Mouse (Mus musculus) lung, postnatal 4 days (tissue): Measurements from ENCODE around the gene Plekho1.
A peak's percentile ranks its signal among the peaks of the same experiment; 100 is the strongest.
"Not testable (repeated sequence)": the region's sequence is repeated elsewhere in the genome, so short reads cannot be mapped to it uniquely, and the experiment has no call there.

Experiments used
- DNase-seq, 2 experiments: peaks; one replicate each; pipeline ENCODE4 v3.0.0; 2021

Gene Plekho1

GRCm38 (mm10) chr3:95995802-95996428, at the start of gene Plekho1:
TSS of gene Plekho1 (minus strand) at chr3:95996001.
- peak; percentile 77 to 83 for DNase-seq

DNA sequence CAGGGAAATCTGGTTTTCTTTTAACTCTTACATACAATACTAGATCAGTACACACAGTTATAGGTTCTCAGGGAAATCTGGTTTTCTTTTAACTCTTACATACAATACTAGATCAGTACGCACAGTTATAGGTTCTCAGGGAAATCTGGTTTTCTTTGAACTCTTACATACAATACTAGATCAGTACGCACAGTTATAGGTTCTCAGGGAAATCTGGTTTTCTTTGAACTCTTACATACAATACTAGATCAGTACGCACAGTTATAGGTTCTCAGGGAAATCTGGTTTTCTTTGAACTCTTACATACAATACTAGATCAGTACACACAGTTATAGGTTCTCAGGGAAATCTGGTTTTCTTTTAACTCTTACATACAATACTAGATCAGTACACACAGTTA, 48.8 kb upstream of the Plekho1 start:
- DNase-seq: not testable (repeated sequence)

- DNase-seq: no peak
Measured at GRCm38 (mm10) chr3:96043104-96043503, 47.3 kb upstream of the Plekho1 start.

- no peak for DNase-seq
Measured at GRCm38 (mm10) chr3:96041079-96041478, 45.3 kb upstream of the Plekho1 start.

DNA sequence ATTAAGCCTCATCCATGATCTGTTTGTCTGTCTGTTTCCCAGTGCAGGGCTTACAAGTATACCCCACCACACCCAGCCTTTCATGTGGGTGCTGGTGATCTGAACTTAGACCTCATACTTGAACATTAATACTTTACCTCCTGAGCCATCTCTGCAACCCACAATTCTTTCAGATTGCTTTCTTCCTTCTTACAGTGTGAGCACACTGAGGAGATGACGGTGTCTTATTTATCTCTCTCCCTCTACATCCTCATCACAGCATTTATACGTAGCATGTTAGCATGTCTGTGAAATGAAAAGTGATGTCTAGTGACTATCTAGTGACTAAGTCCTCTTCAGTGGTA, 44.8 kb upstream of the Plekho1 start:
- DNase-seq: no peak

DNA sequence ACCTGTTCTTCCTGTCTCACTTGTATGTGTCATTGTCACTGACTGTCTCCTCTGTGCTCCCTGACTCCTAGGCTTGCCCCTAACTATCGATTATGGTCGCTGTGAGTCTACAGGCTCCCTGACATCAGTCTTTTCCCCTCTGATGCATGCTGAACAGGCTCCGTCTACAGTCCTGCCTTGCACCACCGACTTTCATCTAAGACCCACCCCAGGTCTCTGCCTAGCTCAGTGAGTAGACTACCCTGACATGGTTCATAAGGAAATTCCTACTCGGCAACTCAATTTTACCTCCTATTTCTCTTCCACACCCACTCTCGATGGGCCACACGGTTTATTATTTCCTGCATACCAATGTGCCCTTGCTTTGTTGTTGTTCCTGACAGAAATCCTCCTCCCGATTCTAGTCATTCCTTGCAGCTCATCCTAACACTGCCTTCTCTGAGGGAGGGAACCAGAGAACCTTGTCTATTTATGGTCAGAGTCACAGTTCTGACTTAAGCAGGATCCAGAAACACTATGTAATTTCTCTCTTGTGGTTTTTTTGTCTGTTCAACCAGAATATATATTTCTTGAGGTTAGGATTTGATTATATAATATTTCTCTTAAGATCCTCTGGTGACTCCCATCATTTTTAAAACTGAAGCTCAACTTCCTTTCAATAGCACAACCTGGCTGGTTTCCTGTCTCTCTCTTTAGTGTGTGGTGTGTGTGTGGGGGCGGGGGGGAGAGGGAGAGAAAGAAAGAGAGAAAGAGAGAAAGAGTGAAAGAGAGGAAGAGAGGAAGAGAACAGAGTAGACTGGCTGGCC, 44.3 kb upstream of the Plekho1 start:
- no peak for DNase-seq

- DNase-seq: no peak
Measured at GRCm38 (mm10) chr3:96038851-96039250, 43.0 kb upstream of the Plekho1 start.

DNA sequence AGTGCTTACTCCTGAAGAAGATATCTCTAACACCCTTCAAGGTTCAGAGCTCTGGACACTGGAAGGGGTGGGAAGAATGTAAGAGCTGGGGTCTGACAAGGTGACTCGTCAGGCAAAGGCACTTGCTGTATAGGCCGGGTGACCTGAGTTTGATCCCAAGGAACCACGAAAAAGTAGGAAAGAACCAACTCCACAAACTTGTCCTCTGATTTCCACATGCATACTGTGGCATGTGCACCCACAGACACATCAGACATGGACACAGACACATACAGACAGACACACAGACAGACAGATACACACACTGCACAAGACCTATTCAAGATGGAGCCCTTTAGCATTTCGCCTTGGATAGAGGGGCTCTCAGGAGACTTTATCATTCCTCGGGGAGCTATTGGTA, 42.4 kb upstream of the Plekho1 start:
- no peak for DNase-seq

DNA sequence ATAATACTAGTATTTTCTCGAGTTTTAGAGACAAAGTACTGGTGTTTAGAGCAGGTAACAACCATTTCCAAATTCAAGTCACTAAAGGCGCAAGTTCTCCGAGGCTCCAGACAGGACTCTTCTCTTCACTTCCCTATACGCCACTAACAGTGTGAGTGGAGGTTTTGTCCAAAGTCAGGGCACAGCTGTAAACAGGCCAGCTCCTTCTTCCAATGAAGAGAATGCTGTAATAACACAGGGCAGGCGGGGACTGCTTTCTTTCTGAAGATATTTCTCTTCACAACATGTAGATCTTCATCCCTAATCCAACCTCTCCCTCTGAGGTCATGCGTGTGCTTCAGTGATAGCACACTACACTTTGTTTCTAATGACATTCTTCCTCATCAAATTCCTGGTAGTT, 41.0 kb upstream of the Plekho1 start:
- DNase-seq: no peak

- DNase-seq: no peak
Measured at GRCm38 (mm10) chr3:96033046-96033445, 37.2 kb upstream of the Plekho1 start.

DNA sequence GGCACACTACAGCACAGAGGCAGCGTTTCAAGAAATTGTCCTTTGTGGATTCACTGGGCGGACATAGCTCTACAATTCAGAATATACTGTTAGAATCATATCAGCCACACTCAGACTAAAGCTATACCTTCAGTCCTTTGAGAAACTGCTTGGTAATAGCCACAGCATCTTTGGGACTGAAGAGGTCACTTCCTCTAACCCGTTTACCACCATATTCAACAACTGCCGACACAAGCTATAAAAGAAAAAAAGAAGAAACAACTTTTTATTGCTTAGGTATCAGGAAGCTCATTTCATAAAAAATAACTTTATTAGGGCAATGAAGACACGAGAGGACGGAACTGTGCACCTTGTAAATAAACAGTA, 36.8 kb upstream of the Plekho1 start:
- DNase-seq: no peak

DNA sequence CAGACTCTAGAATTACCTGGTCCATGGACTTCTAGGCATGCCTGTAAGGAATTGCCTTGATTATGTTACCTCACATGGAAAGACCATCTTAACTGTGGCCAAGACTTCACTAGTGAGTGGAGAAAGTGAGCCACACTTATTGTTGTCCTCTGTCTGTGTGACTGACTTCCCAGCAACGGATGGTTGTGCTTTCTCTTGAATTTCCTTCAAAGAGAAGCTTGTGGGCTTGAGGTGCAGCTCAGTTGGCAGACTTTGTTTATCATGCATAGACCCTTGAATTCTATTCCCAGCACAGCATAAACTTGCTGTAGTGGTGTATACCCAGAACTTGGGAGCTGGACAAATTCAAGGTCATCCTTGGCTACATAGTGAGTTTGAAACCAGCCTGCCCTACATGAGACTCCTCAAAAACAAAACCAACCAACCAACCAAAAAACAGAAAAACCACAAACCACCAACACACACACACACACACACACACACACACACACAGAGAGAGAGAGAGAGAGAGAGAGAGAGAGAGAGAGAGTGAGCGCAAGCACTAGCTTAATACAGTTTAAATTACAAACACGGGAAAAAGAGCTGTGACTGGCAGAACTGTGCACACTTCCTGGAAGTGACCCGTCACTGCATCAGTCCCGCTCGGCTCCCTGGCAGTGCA, 36.3 kb upstream of the Plekho1 start:
- DNase-seq: no peak

- DNase-seq: no peak
Measured at GRCm38 (mm10) chr3:96029766-96030165, 34.0 kb upstream of the Plekho1 start.

- DNase-seq: no peak
Measured at GRCm38 (mm10) chr3:96029336-96029735, 33.5 kb upstream of the Plekho1 start.

DNA sequence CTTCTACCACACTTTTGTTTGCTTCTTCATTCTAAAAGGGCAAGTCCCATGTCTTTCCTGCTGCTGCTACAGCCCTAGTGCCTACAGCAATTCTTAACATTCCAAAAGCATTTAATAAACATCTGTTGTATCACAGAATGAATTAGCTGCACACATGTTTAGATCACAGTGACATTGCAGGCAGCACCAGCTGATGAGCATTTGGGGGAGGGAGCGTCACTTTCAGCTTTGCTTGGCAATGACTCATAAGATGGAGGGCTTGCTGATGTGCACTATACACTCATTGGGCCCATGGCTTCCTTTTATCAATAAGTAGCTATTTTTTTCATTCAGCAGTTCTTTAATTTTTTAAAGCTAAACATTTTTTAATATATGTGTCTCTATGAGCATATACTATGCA, 32.1 kb upstream of the Plekho1 start:
- peak in 1 of 2 experiments; percentile 38 for DNase-seq

DNA sequence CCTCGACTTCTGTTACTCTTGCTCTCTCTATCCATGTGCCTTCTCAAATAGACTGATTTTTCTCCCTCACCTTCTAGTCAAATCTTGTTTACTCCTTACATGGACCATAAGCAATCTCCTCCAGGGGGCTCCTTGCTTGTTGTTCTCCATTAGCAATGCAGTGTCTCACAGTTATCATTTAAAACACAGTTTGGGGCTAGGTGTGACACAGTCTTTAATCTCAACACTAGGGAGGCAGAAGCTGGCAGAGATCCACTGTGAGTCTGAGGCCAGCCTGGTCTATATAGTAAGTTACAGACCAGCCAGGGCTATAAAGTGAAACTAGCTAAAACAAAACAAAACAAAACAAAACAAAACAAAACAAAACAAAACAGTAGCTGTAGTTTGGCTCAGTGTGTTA, 31.3 kb upstream of the Plekho1 start:
- DNase-seq: no peak

- no peak for DNase-seq
Measured at GRCm38 (mm10) chr3:96021421-96022128, 25.8 kb upstream of the Plekho1 start.

DNA sequence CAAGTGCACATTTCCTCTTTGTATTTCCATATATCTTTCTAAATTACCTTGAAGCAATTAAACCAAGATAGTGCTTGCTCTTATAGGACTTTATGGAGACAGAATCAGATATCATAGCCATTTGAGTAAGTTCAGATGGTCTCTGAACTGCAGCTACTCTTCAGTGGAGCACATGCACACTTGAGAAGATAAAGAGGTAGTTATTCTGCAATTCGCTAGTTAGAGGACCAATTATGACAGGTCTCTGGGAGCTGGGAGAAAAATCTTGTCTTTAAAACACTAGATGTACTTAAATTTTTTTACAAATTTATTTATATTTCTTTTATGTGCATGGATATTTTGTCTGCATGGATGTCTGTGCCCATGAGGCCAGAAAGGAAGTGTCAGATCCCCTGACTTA, 24.9 kb upstream of the Plekho1 start:
- DNase-seq: no peak

GRCm38 (mm10) chr3:96017461-96017860, 21.7 kb upstream of the Plekho1 start:
- DNase-seq: no peak

DNA sequence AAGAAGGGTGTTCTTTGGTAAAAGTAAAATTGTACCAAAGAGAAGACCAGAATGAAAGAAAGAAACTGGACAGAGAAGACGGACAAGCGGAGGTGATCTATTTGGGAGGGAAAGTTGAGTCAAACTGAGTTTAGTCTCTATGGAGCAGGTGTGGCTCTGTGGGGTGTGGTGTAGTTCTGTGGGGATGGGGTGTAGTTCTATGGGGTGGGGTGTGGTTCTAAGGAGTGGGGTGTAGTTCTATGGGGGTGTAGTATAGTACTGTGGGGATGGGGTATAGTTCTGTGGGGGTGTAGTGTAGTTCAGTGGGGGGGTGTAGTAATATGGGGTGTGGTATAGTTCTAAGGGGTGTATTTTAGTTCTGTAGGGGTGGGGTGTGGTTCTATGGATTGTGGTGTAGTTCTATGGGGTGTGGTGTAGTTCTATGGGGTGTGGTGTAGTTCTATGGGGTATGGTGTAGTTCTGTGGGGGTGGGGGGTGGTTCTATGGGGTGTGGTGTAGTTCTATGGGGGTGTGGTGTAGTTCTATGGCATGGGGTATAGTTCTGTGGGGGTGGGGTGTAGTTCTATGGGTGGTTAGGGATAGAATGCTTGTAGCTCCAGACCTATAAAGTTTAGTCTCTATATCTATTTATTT, 20.6 kb upstream of the Plekho1 start:
- DNase-seq: no peak

DNA sequence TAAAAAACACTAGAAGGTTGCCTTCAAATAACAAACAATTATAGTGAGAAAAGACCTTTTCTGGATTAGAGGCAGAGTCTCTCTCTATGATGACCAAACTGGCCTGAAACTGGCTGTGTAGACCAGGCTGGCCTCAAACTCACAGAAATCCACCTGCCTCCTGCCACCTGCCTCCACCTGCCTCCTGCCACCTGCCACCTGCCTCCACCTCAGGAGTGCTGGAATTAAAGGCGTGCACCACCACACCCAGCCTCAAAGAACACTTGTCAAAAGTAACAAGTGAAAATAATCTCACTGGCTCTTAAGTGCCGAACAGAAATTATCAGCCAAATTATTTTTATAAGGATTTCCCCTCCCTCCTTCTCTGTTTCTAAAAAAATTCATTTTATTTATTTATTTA, 19.9 kb upstream of the Plekho1 start:
- DNase-seq: no peak

- no peak for DNase-seq
Measured at GRCm38 (mm10) chr3:96012805-96013204, 17.0 kb upstream of the Plekho1 start.

DNA sequence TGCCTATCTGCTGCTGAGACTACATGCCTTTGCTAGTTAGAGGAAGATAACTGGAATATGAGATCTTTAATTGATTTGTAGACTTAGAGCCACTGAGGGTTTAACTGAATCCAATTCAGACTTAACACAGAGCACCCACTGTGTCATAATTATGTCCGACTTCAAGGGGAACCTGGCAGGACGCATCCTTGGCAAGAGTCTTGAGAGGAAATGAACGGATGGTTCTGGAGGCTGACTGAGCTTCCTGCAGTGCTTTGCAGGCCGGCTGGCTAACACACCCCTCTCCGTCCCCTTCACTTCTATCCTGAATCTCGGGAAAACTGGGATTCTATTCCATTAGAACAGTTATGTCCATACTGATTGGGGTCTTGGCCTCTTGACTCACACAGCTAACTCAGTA, 12.7 kb upstream of the Plekho1 start:
- no peak for DNase-seq
